12 mouse cellular contexts compared by ENCODE assay signal in genomic region chr5:139317751-139318504, GRCm38 (mm10). TPM values are rescaled to one million over a fixed set of nuclear protein-coding genes. Genes with fewer than 3 reads are reported as not detected.
DNase-seq lines count a peak whose midpoint lies in the region; ATAC-seq and TF ChIP-seq lines count a peak whose summit lies in the region.
"Had no signal": no experiment of that assay in that cellular context is flagged by ENCODE, and none has a peak within 500 bp of the region (broad histone marks: within the 10 kb centered on the region; RNA-seq: fewer than 3 reads in every experiment).

No protein-coding gene starts in this region.

- H3K27me3 ChIP-seq in kidney, embryonic 15.5 days = 0 out of 2 replicates have a peak, but pooled peaks cover 3% of the 10 kb centered on the region
- H3K27me3 ChIP-seq in kidney, postnatal 0 days (ENCODE audit: insufficient read depth, low read length) = no peaks in the 10 kb centered on the region

- no peak for ATAC-seq in kidney, embryonic 15.5 days (replicated peaks; ENCODE audit: low FRiP score)
- 0 out of 2 replicates have a peak, but pooled peaks have one; percentile 33 for ATAC-seq in kidney, postnatal 0 days (replicated peaks; ENCODE audit: low FRiP score, low read depth)
- ATAC-seq: midbrain, embryonic 16.5 days had no signal

- H3K4me3 ChIP-seq in kidney, embryonic 15.5 days (replicated peaks) = no peak overlapping the region
- no peak overlapping the region for H3K4me3 ChIP-seq in kidney, postnatal 0 days (replicated peaks; ENCODE audit: low read depth, low read length)

- no peaks in the 10 kb centered on the region for H3K9me3 ChIP-seq in kidney, embryonic 15.5 days (replicated peaks)
- no peaks in the 10 kb centered on the region for H3K9me3 ChIP-seq in kidney, postnatal 0 days (replicated peaks; ENCODE audit: low read length)

- no peak for DNase-seq in kidney, postnatal 14 days
- peak; percentile 64 for DNase-seq in ZHBTc4 (ENCODE audit: low read depth, low spot score)
- no peak for DNase-seq in kidney, postnatal 0 days (ENCODE audit: low spot score)
- DNase-seq in right cerebral cortex, postnatal 10 days (ENCODE audit: low spot score in 2 of 2) = peak; percentile 71 to 77
- DNase-seq in ovary, postnatal 14 days (ENCODE audit: low spot score) = no peak
- no peak for DNase-seq in B cell, adult 2 months
- no peak for DNase-seq in spleen, postnatal 36 days (ENCODE audit: low spot score in 2 of 2)
- DNase-seq: adrenal gland, adult 8-10 months had no signal

- H3K4me1 ChIP-seq in kidney, embryonic 15.5 days = peaks cover 19% of the 10 kb centered on the region
- 0 out of 2 replicates have a peak, but pooled peaks cover 6% of the 10 kb centered on the region for H3K4me1 ChIP-seq in kidney, postnatal 0 days (replicated peaks; ENCODE audit: insufficient read depth, low read length)

- H3K4me2 ChIP-seq in kidney, embryonic 15.5 days = no peak overlapping the region
- no peak overlapping the region for H3K4me2 ChIP-seq in kidney, postnatal 0 days (ENCODE audit: low read length)

- no peak for TF ChIP-seq CTCF in kidney, postnatal 0 days (IDR thresholded peaks at IDR 0.05; ENCODE audit: low read depth)

- no peak overlapping the region for H3K9ac ChIP-seq in kidney, embryonic 15.5 days
- no peak overlapping the region for H3K9ac ChIP-seq in kidney, postnatal 0 days (ENCODE audit: low read depth, low read length)
- H3K9ac ChIP-seq: liver, embryonic 14.5 days had no signal

- H3K27ac ChIP-seq in kidney, embryonic 15.5 days = peak overlapping the region; percentile 70
- peak overlapping the region; percentile 85 for H3K27ac ChIP-seq in kidney, postnatal 0 days
- H3K27ac ChIP-seq: liver, embryonic 14.5 days had no signal

- 65% methylated on average over 21 of the region's 21 CpGs for WGBS in kidney, embryonic 15.5 days
- WGBS in kidney, postnatal 0 days = 62% methylated on average over 21 of the region's 21 CpGs

- no peaks in the 10 kb centered on the region for H3K36me3 ChIP-seq in kidney, embryonic 15.5 days
- H3K36me3 ChIP-seq in kidney, postnatal 0 days (ENCODE audit: insufficient read depth, low read length) = no peaks in the 10 kb centered on the region

RNA-seq across cellular contexts. Expression of gene Adap1, which starts 7.5 kb away (rescaled TPM):
- 2.1 and 2.2 TPM in 2 replicates for polyA plus RNA-seq in kidney, embryonic 15.5 days (2015; fragmentation: Nextera tagmentation; extraction: Ambion mirVana)
- polyA plus RNA-seq in kidney, postnatal 0 days (2015; fragmentation: Nextera tagmentation; extraction: Ambion mirVana) = 6.5 and 6.9 TPM in 2 replicates

RNA-seq across cellular contexts. Expression of gene Cox19, which starts 33.3 kb away (rescaled TPM):
- polyA plus RNA-seq in kidney, embryonic 15.5 days (2015; fragmentation: Nextera tagmentation; extraction: Ambion mirVana) = 96.2 and 102 TPM in 2 replicates
- 116 TPM in 2 replicates for polyA plus RNA-seq in kidney, postnatal 0 days (2015; fragmentation: Nextera tagmentation; extraction: Ambion mirVana)

RNA-seq across cellular contexts. Expression of gene Cyp2w1, which starts 34.5 kb away (rescaled TPM):
- polyA plus RNA-seq in kidney, embryonic 15.5 days (2015; fragmentation: Nextera tagmentation; extraction: Ambion mirVana) = 0.16 and 0.60 TPM in 2 replicates
- not detected in 2 replicates for polyA plus RNA-seq in kidney, postnatal 0 days (2015; fragmentation: Nextera tagmentation; extraction: Ambion mirVana)
- polyA plus RNA-seq: gonadal fat pad, adult 2 months; midbrain, embryonic 16.5 days had no signal

RNA-seq across cellular contexts. Expression of gene Gpr146, which starts 59.6 kb away (rescaled TPM):
- polyA plus RNA-seq in kidney, embryonic 15.5 days (2015; fragmentation: Nextera tagmentation; extraction: Ambion mirVana) = 4.1 and 5.4 TPM in 2 replicates
- polyA plus RNA-seq in kidney, postnatal 0 days (2015; fragmentation: Nextera tagmentation; extraction: Ambion mirVana) = 7.6 and 7.8 TPM in 2 replicates

Comparison
In these comparisons a context has a peak if more than half of its experiments do, and no peak if none do; other contexts are left out.
1. DNase-seq: peak in ZHBTc4 (single experiment) and right cerebral cortex, postnatal 10 days (2 of 2); none in kidney, postnatal 14 days (single experiment), kidney, postnatal 0 days (single experiment), ovary, postnatal 14 days (single experiment), B cell, adult 2 months (0 of 2) and spleen, postnatal 36 days (0 of 2).